Mouse (Mus musculus) CH12.LX (cell line): ENCODE data around the gene Lpar5. TPM values are rescaled to one million over a fixed set of nuclear protein-coding genes. Genes with fewer than 3 reads are reported as not detected.

ENCODE experiments used
- DNase-seq: peaks from one replicate; pipeline ENCODE4 v3.0.0-alpha.2; 2013; ENCODE audit errors: extremely low read depth
- H3K27ac ChIP-seq: 2 replicates; pipeline ENCODE4 v1.5.1; 2012; ENCODE audit warnings: low read depth, mild to moderate bottlenecking, control low read depth, moderate library complexity; ENCODE audit not compliant: insufficient read depth
- H3K27me3 ChIP-seq: replicated peaks from 2 replicates; pipeline ENCODE3; 2012; ENCODE audit warnings: inconsistent platforms
- H3K36me3 ChIP-seq, 2 experiments: replicated peaks in 1 of 2; 2 replicates each; pipeline versions ENCODE3 to v1.6.1; 2012; ENCODE audit warnings: inconsistent platforms in 1 of 2, low read length in 1 of 2, mild to moderate bottlenecking in 1 of 2, mixed read lengths in 1 of 2, moderate library complexity in 1 of 2; ENCODE audit not compliant: control insufficient read depth in 1 of 2, insufficient read depth in 1 of 2
- H3K4me1 ChIP-seq, 2 experiments: 2 replicates each; pipeline ENCODE4 v1.6.1; 2012; ENCODE audit warnings: inconsistent platforms in 1 of 2, moderate library complexity in 1 of 2; ENCODE audit not compliant: insufficient read depth in 2 of 2, control insufficient read depth in 1 of 2
- H3K4me2 ChIP-seq: 2 replicates; pipeline ENCODE4 v1.6.1; 2012; ENCODE audit warnings: low read depth, mild to moderate bottlenecking, control low read depth; ENCODE audit not compliant: poor library complexity, insufficient read depth, severe bottlenecking
- H3K4me3 ChIP-seq, 3 experiments: fragments of 150-350 bp in 1 of 3; sonication (generic) in 1 of 3; replicated peaks in 1 of 3; 2 replicates each; pipeline versions ENCODE3 to v1.5.1; 2011 to 2012; ENCODE audit warnings: low read depth in 2 of 3, low read length in 2 of 3, mild to moderate bottlenecking in 2 of 3, moderate library complexity in 2 of 3, control low read depth in 1 of 3, improper control_type of control experiment in 1 of 3, inconsistent platforms in 1 of 3, mixed read lengths in 1 of 3; ENCODE audit not compliant: poor library complexity in 1 of 3
- H3K79me2 ChIP-seq: replicated peaks from 2 replicates; pipeline ENCODE4 v1.6.1; 2012; ENCODE audit warnings: mild to moderate bottlenecking, moderate library complexity; ENCODE audit not compliant: control insufficient read depth, poor library complexity, insufficient read depth, severe bottlenecking; ENCODE audit errors: extremely low read depth
- H3K9ac ChIP-seq: 2 replicates; pipeline ENCODE4 v1.6.1; 2012; ENCODE audit warnings: low read depth, mild to moderate bottlenecking, control low read depth, moderate library complexity; ENCODE audit not compliant: insufficient read depth
- H3K9me3 ChIP-seq: replicated peaks from 2 replicates; pipeline ENCODE3; 2012; ENCODE audit warnings: low read length, inconsistent platforms, mixed read lengths
- BHLHE40 ChIP-seq: IDR thresholded peaks from 2 replicates; pipeline ENCODE4 v1.6.1; 2011; ENCODE audit warnings: mild to moderate bottlenecking, low read depth, low read length, improper control_type of control experiment
- CHD1 ChIP-seq: IDR thresholded peaks from 2 replicates; pipeline ENCODE4 v1.6.1; 2012; ENCODE audit warnings: low read depth, low read length, improper control_type of control experiment, inconsistent platforms
- CTCF ChIP-seq, 2 experiments: IDR thresholded peaks in 1 of 2; conservative IDR thresholded peaks in 1 of 2; 2 replicates each; pipeline ENCODE4 v1.5.1; 2011 to 2012; ENCODE audit warnings: low read depth in 2 of 2, low read length in 2 of 2, improper control_type of control experiment in 1 of 2, inconsistent platforms in 1 of 2, mild to moderate bottlenecking in 1 of 2, moderate library complexity in 1 of 2
- GABPA ChIP-seq: IDR thresholded peaks from 2 replicates; pipeline ENCODE4 v1.6.1; 2012; ENCODE audit warnings: low read depth, low read length, improper control_type of control experiment, inconsistent platforms; ENCODE audit not compliant: insufficient replicate concordance
- HCFC1 ChIP-seq: IDR thresholded peaks from 2 replicates; pipeline ENCODE4 v1.6.1; 2012; ENCODE audit warnings: low read depth, mild to moderate bottlenecking, inconsistent platforms, low read length, improper control_type of control experiment
- JUN ChIP-seq: IDR thresholded peaks from 2 replicates; pipeline ENCODE4 v1.6.1; 2011; ENCODE audit warnings: low read depth, mild to moderate bottlenecking, low read length, improper control_type of control experiment, moderate library complexity; ENCODE audit not compliant: insufficient read depth
- JUND ChIP-seq: conservative IDR thresholded peaks from 2 replicates; pipeline ENCODE4 v1.6.1; 2011; ENCODE audit warnings: low read depth, low read length, improper control_type of control experiment
- KAT2A ChIP-seq: IDR thresholded peaks from 2 replicates; pipeline ENCODE4 v1.6.1; 2012; ENCODE audit warnings: low read length, improper control_type of control experiment, inconsistent platforms; ENCODE audit not compliant: insufficient replicate concordance
- MYC ChIP-seq: IDR thresholded peaks from 2 replicates; pipeline ENCODE4 v1.6.1; 2011; ENCODE audit warnings: low read depth, mild to moderate bottlenecking, improper control_type of control experiment, low read length
- PAX5 ChIP-seq: IDR thresholded peaks from 2 replicates; pipeline ENCODE4 v1.6.1; 2012; ENCODE audit warnings: low read length, inconsistent platforms, mixed read lengths
- POLR2A ChIP-seq: IDR thresholded peaks from 2 replicates; pipeline ENCODE4 v1.6.1; 2011; ENCODE audit warnings: low read depth, mild to moderate bottlenecking, improper control_type of control experiment, low read length
- RCOR1 ChIP-seq: conservative IDR thresholded peaks from 2 replicates; pipeline ENCODE4 v1.6.1; 2012; ENCODE audit warnings: low read depth, mild to moderate bottlenecking, inconsistent platforms, low read length, improper control_type of control experiment
- SIN3A ChIP-seq: IDR thresholded peaks from 2 replicates; pipeline ENCODE4 v1.6.1; 2012; ENCODE audit warnings: low read length, improper control_type of control experiment, inconsistent platforms
- TCF12 ChIP-seq: IDR thresholded peaks from 2 replicates; pipeline ENCODE4 v1.6.1; 2014; ENCODE audit warnings: low read depth, mild to moderate bottlenecking, inconsistent platforms, low read length, improper control_type of control experiment
- UBTF ChIP-seq: IDR thresholded peaks from 2 replicates; pipeline ENCODE4 v1.6.1; 2012; ENCODE audit warnings: low read depth, mild to moderate bottlenecking, inconsistent platforms, low read length, improper control_type of control experiment, moderate library complexity
- ZKSCAN1 ChIP-seq: IDR thresholded peaks from 2 replicates; pipeline ENCODE4 v1.6.1; 2012; ENCODE audit warnings: low read depth, inconsistent platforms, low read length, improper control_type of control experiment, borderline replicate concordance
- ZNF384 ChIP-seq: IDR thresholded peaks from 2 replicates; pipeline ENCODE4 v1.6.1; 2012; ENCODE audit warnings: low read depth, low read length, improper control_type of control experiment, inconsistent platforms
- dilution Hi-C: fragments of 300-500 bp; cut with MboI; formaldehyde crosslinking; loops from 2 replicates; pipeline ENCODE4 v1.14.3; 2020; ENCODE audit warnings: low sequenced_read_pairs; ENCODE audit not compliant: extremely low pct_unique_long_range_greater_than_20kb, extremely low pct_ligation_motif_present
- in situ Hi-C: fragments of 300-500 bp; cut with MboI; formaldehyde crosslinking; loops from 3 replicates; pipeline ENCODE4 v1.14.3; 2019; ENCODE audit warnings: low sequenced_read_pairs, low pct_ligation_motif_present, low pct_unique_long_range_greater_than_20kb, mixed read lengths
- polyA plus RNA-seq: library from polyadenylated mRNA; unstranded; fragments of >175 nt; gene quantifications from 2 replicates; pipeline ENCODE4 v1.2.1, GENCODE M21; 2012; ENCODE audit warnings: low read depth; ENCODE audit not compliant: insufficient read length
- total RNA-seq, 2 experiments: library from RNA; depleted of rRNA; stranded (reverse); fragments of 300-350 nt in 1 of 2; fragments of >200 nt in 1 of 2; gene quantifications; 2 replicates each; pipeline ENCODE4 v1.2.3; 2012 to 2014

The Lpar5 gene
- total and polyA plus RNA-seq, 3 experiments, result 4.5 to 25.9 (median 4.8) TPM

DNA sequence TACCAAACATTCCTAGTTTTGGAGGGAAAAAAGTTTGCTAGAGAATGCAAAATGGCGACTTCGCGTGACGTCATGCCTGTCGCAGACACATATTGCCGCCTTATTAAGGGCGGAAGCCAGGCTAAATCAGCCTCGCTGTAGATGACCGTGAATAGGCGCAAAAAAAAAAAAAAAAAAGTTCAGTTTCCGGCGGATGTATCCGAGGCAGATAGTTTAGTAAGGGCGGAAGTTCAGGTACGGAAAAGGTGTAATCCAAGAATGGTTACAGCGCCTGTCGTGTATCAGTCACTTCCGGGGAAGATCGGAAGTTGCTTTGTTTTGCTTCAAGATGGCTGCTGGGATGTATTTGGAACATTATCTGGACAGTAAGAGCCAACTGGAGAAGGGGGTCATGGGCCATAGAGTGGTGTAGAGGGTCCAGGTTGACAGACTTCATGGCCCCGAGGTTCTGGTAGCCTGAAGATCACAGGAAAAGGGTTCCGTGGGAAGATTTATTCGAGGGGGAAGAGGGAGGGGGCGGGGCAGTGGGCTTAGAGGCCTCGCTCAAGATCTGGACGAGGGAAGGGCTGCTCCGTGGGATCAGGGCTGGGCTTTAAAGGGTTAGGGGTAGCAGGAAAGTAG lies 28.1 kb upstream of the Lpar5 start, which contains the start of gene Ing4 (continued):
- TF ChIP-seq KAT2A (peak; percentile 98), HCFC1 (peak; percentile 98), BHLHE40 (no peak), CTCF (conservative IDR thresholded peaks at IDR 0.05 in 1 of 2, IDR thresholded peaks at IDR 0.05 in 1 of 2; ENCODE audit: low read depth in 2 of 2, low read length in 2 of 2) (no peak), SIN3A (peak; percentile 96), POLR2A (peak; percentile 52), JUN (peak; percentile 84), TCF12 (peak; percentile 64; the same call in 1 of the 2 replicates)

DNA sequence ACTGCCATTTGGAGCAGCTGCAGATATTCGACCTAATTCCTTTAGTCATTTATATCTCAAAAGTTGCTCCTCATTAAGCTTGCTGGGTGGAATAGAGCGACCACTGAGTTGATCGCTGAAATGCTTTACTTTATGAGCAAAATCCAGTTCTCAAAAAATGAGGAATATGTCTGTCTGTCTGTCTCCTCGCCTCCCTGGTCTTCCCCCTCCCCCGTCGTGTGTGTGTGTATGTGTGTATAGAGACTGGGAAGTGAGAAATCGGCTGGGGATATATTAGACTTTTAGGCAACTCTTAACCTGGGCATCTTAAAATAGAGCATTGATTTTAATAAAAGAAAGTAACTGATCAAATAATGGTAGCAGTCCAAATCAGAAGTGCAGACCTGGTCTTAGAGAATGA lies 27.5 kb upstream of the Lpar5 start:
- Histone ChIP-seq H3K9ac (peak overlapping the region; percentile 77), H3K4me3 (peak overlapping the region; percentile 71 to 80 (median 76)), H3K27me3 (no peaks in the 10 kb centered on the region), H3K36me3 (peaks cover 34 to 56% of the 10 kb centered on the region in 2 experiments), H3K79me2 (peaks cover 23% of the 10 kb centered on the region), H3K27ac (no peak overlapping the region), H3K9me3 (no peaks in the 10 kb centered on the region), H3K4me1 (peaks cover 7 to 25% of the 10 kb centered on the region in 2 experiments; a peak in 3 of 4 replicates), H3K4me2 (peak overlapping the region; percentile 86)
- in situ Hi-C loops, result loop anchor here (10.0 to 25.0 kb wide), 2 partner anchors 55 to 178 kb away; partner anchors contain the start of genes Chd4, Gpr162 and P3h3
- no peak for DNase-seq
- no peak for TF ChIP-seq RCOR1
- no peak for TF ChIP-seq HCFC1
- TF ChIP-seq CHD1, result no peak
- no peak for TF ChIP-seq PAX5
- TF ChIP-seq TCF12, result no peak
- no peak for TF ChIP-seq JUND
- no peak for TF ChIP-seq POLR2A
- TF ChIP-seq UBTF, result no peak
- no peak for TF ChIP-seq MYC
- no peak for TF ChIP-seq ZKSCAN1
- dilution Hi-C loops, result no loop called here

GRCm38 (mm10) chr6:125041047-125041446 lies 26.7 kb upstream of the Lpar5 start:
- peak overlapping the region; percentile 26; the same call in 1 of the 2 replicates for H3K27ac ChIP-seq
- dilution Hi-C loops, result no loop called here
- H3K9me3 ChIP-seq, result no peaks in the 10 kb centered on the region
- peak overlapping the region; percentile 77; the same call in 1 of the 2 replicates for H3K9ac ChIP-seq
- peak; percentile 70 for DNase-seq
- H3K4me3 ChIP-seq, result peak overlapping the region; percentile 11 to 80 (median 31)
- peaks cover 32 to 54% of the 10 kb centered on the region in 2 experiments for H3K36me3 ChIP-seq
- peaks cover 23% of the 10 kb centered on the region for H3K79me2 ChIP-seq
- in situ Hi-C loops, result loop anchor here (10.0 to 25.0 kb wide), 2 partner anchors 54 to 179 kb away; partner anchors contain the start of genes Chd4, Gpr162 and P3h3
- H3K27me3 ChIP-seq, result no peaks in the 10 kb centered on the region
- peak; percentile 76 for TF ChIP-seq JUND
- TF ChIP-seq HCFC1, result no peak
- TF ChIP-seq ZNF384, result no peak
- TF ChIP-seq RCOR1, result no peak
- TF ChIP-seq JUN, result peak; percentile 51; the same call in 1 of the 2 replicates
- no peak for TF ChIP-seq GABPA
- peaks cover 7 to 25% of the 10 kb centered on the region in 2 experiments; a peak in 3 of 4 replicates for H3K4me1 ChIP-seq
- H3K4me2 ChIP-seq, result peak overlapping the region; percentile 80
